ENCODE assay signal across 18 mouse cellular contexts in genomic region chr5:15831527-15831926, GRCm38 (mm10).
DNase-seq lines count a peak whose midpoint lies in the region; ATAC-seq and TF ChIP-seq lines count a peak whose summit lies in the region.
"Had no signal": no experiment of that assay in that cellular context is flagged by ENCODE, and none has a peak within 500 bp of the region (broad histone marks: within the 10 kb centered on the region; RNA-seq: fewer than 3 reads in every experiment).

No protein-coding gene starts in this region.

- DNase-seq in layer of hippocampus, adult 2 months (ENCODE audit: low spot score in 2 of 2), result no peak
- no peak for DNase-seq in layer of hippocampus, adult 8-10 months (ENCODE audit: low spot score in 2 of 2)
- DNase-seq in Patski (ENCODE audit: low read depth, low spot score), result no peak
- DNase-seq: adrenal gland, adult 2 months; adrenal gland, adult 8-10 months; adrenal gland, postnatal 10 days; adrenal gland, postnatal 14 days; adrenal gland, postnatal 25 days; adrenal gland, postnatal 36 days; B cell, adult 2 months; cerebellum, adult 11 months; cerebellum, adult 11-12 months; cerebellum, adult 18-20 months; cerebellum, adult 2 months had no signal

- POLR2A ChIA-PET in Patski (lab: Charles Lee), result no interaction called here

- CTCF ChIA-PET in Patski (lab: Charles Lee), result no interaction called here

- ATAC-seq in Patski, result peak; percentile 99
- no peak for ATAC-seq in megakaryocyte-erythroid progenitor cell, adult 5-6 weeks (replicated peaks; ENCODE audit: low FRiP score, low TSS enrichment, poor library complexity, severe bottlenecking)
- ATAC-seq: activated CD4-positive, CD25-positive, alpha-beta regulatory T cell, adult 4 months; CD4-positive, CD25-positive, alpha-beta regulatory T cell, adult 4 months had no signal

- no peak overlapping the region for H3K4me3 ChIP-seq in layer of hippocampus, adult 2 months

- no peaks in the 10 kb centered on the region for H3K27me3 ChIP-seq in Patski
- H3K27me3 ChIP-seq: CH12.LX had no signal

- H3K27ac ChIP-seq in layer of hippocampus, adult 2 months, result 0 out of 2 replicates have a peak overlapping the region, but pooled peaks have one; percentile 43

- TF ChIP-seq CTCF in layer of hippocampus, adult 2 months (conservative IDR thresholded peaks at IDR 0.05), result no peak
- TF ChIP-seq CTCF in Patski (IDR thresholded peaks at IDR 0.05), result no peak

- in situ Hi-C loops in Patski (cut with MboI; ENCODE audit: low pct_unique_long_range_greater_than_20kb), result loop anchor here (10.0 to 25.0 kb wide), 2 partner anchors 473 to 1056 kb away; no protein-coding TSS in a partner anchor
